Mouse (Mus musculus): ENCODE data around the gene Wwc2.

Gene Wwc2

DNA sequence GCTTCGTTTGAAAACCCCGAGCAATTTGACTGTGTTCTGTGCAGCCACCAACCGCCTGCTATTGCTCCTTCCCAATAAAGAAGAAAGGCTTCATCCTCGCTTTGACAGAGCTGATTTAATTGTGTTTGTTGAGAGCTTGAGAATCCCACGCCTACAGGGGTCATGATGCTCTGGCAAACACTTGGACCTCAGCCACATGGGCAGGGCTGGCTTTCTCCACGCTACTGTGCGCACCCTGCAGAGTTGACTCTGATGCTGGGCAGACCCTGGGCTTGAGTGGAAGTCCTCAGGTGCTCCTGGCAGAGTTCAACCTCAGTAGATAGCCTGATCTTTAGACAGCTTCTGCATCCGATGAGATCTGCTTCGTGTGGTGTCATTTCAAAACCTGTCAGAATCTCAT is 198.7 kb downstream of the Wwc2 start:
- DNase-seq (ENCODE audit: low spot score), result no peak

GRCm38 (mm10) chr8:47787705-47788104 is 203.0 kb downstream of the Wwc2 start:
- DNase-seq (ENCODE audit: low spot score), result no peak

GRCm38 (mm10) chr8:47786323-47786722 is 204.4 kb downstream of the Wwc2 start:
- DNase-seq (ENCODE audit: low spot score), result no peak

DNA sequence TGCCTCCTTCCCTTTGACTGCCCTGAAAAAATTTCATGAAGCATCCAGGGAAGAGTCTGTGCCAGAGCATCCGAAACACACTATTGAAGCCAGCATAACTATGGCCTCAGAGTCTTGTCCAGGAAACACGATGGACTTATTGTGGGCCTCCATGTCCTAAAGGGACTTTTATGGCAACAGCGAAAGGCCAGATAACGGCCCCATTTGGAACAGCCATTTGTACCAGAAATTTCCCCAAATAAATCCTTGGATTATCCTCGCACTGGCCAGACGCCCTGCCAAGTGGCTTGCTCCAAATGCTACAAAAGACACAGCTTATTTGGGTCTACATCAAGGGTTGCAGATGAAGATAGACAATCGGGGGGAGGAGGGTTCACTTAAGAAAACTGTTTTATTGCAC is 206.3 kb downstream of the Wwc2 start:
- no peak for DNase-seq (ENCODE audit: low spot score)

DNA sequence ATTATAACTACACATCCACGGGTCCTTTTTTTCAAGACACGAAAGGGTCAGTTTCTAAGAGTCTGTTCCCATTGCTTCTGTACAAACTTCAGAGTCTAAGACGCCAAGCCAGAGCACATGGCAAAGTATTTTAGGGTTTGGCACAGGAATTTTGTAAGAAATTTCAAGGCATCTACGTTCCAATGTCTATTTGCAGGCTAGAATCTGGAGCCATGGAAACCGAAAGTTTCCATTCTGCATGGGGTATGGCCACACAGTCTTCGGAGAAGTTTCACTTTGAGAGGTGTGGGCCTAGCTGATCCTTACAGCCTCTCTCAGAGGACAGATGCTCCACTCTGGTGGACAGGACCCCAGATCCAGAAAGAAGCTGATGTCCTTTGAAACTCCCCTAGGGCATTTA is 206.8 kb downstream of the Wwc2 start:
- no peak for DNase-seq (ENCODE audit: low spot score)

GRCm38 (mm10) chr8:47783544-47783943 is 207.2 kb downstream of the Wwc2 start:
- no peak for DNase-seq (ENCODE audit: low spot score)

DNA sequence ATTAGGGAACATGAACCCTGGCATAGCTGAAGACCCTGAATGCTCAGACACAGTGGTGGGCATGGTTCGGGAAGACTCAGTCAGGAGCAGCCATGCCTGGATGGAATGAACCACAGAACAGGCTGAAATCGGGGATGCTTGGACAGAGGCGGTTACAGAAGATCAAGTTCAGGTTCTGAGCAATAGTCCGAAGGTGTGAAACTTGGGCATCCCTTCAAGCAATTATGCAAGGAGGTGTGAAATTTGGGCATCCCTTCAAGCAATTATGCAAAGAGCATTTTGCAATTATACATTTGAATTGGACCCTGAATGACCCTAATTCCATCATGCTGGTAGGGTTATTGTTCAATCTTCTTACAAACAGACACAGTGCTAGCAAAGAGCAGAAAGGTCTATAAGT is 208.8 kb downstream of the Wwc2 start:
- no peak for DNase-seq (ENCODE audit: low spot score)

DNA sequence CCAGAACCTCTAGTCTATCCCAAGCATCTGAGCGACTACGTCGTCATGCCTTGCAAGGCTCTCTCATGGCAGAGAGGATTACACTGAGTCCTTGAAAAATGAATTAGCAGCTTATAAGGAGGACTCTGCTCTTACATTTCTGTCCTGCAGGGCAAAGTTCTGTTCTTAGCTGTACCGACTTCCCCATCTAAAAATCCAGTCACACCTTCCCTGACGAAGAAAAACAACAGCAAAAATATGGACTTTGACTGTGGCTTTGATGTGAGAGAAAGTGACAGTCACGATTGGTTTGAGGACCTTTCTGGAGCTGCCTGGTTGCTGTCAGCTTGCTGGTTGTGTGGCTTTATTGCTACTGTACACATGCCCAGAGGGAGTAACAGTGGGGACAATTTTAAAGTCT is 211.1 kb downstream of the Wwc2 start:
- DNase-seq (ENCODE audit: low spot score), result no peak

DNA sequence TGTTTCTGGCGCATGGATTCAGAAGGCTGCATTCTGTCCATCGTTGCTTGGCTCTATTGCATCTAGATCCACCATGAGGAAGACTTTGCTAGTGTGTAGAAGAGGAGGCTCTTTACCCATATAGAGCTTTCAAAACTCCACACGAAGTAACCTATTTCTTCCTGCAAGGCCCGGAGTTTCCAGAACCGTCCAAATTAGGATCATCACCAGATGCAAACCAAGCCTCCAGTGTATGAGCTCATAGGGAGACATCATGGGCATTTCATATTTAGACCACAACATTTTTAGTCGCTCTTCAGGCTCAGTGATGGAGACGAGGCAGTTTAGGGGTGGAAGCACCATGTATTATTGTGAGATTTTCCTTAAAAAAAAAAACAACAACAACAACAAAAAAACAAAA is 213.3 kb downstream of the Wwc2 start:
- no peak for DNase-seq (ENCODE audit: low spot score)
